Mouse (Mus musculus): ENCODE measurements around the gene H2-Ke6. TPM values are rescaled to one million over a fixed set of nuclear protein-coding genes. Genes with fewer than 3 reads are reported as not detected.

H2-Ke6 gene
- 72.0 and 82.6 TPM in 2 replicates for polyA plus RNA-seq (2015; fragmentation: Nextera tagmentation; extraction: Ambion mirVana)

DNA sequence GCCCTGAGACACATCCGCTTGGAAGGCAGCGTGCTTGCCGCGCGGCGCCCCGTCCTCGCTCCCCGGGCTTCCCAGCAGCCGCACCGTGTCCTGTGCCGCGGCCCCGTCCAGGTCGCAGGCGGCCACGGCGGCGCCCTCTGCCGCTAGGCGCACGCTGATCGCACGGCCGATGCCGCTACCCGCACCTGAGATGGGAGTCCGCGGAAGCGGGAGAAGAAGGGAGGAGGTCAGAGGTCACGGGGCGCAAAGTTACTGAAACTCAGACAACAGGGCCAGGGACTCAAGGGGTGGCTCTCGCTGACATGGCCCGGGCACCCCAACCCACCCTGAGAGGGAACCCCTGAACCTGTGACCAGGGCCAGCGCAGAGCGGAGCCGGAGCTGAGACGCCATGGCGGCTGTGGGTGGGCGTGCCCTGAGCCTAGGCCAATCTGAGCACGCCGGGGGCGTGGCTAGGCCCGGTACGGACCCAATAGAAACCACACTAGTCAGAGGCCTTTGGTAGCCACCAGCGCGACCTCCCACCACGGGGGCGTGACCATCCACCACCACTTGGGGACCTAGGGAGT, at the start of gene H2-Ke6:
TSS of gene H2-Ke6 (minus strand) at position 405 of the 568 bp plus-strand sequence.

DNA sequence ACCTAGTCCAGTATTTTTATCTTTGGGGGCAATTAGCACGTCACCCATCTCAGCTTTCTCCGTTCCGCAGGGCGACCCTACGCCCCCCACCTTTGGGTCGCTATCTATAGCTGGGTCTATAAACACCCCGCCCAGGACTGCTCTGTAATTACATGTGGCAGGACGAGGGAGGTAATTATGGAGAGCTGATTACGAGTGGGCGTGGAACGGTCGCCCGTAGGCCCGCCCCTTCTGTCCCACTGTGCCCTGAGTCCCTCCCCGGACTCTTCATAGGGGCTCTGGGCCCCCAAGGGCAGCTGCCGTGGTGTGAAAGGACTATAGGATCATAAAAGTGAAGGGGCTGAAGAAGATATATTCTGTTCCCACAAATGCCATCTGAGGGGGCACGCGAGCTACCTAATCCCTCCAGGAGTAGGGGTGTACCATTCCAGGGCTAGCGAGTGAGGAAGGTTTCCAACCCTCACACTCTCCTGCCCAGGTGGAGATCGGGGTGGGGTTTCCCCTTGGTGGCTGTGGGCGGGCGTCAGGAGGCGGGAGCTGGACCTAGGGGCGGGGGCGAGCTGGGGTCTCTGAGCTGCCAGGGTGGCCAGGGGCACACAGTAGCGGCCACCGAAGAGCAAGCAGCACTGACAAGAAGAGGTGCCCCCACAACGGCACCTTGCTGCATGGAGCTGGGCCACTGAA, 11.2 kb upstream of the H2-Ke6 start, which contains the start of gene Col11a2:
TSS of gene Col11a2 (plus strand) at position 560 of the 684 bp plus-strand sequence.

DNA sequence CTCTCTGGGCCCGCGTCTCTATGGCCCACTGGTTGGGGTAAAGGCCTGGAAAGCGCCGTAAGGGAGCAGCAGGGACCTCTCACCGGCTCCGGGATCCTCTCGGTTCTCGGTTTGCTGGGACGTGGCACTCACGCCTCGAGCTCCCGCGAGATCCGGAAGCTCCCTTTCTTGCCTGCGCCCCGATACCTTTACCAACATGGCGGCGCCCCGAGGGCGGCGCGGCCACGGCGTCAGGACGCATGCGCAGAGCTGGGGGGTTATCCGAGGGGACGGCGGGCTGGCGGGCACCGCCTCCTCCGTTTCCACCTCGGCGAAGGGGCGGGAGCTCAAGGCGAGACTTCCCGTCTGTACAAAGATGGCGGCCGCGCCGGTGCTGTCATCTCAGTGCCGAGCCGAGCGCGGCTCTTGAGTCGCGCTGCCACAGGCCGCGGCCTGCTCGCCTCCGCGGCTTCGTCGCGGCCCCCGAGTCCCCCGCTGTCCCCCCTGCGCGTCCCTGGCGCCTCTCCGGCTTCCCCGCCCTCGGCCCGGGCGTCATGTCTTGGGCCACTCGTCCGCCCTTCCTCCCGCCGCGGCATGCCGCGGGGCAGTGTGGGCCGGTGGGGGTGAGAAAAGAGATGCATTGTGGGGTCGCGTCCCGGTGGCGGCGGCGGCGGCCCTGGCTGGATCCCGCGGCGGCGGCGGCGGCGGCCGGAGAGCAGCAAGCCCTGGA, 3.8 kb upstream of the H2-Ke6 start, which contains the start of the genes Slc39a7 and Rxrb:
TSS of gene Slc39a7 (minus strand) at position 218 of the 709 bp plus-strand sequence.
TSS of gene Rxrb (plus strand) at position 348 of the 709 bp plus-strand sequence.

DNA sequence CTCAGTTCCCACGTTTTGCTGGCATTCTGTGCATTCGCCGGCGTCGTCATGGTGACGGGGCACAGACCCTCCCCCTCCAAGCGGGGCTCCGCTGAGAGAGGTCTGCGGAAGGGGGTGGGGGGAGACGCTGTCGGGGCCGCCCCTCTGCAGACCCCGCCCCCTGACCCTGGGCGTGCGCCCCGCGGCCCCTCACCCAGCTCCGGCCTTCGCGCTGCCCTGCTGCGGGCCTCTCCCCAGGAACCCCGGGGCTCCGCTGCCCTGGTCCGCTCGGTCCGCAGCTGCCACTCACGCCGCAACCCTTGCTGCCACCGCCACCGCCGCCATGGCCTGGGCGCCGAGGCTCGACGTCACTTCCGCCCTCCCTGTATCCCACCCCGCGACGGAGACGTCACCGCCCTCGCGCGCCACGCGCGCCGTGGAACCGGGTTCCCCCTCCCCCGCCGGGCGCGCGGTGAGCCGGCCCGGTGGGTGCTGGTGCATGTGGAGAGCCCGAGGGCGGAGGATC, 3.5 kb downstream of the H2-Ke6 start, which contains the start of gene Ring1:
TSS of gene Ring1 (minus strand) at position 364 of the 505 bp plus-strand sequence.

DNA sequence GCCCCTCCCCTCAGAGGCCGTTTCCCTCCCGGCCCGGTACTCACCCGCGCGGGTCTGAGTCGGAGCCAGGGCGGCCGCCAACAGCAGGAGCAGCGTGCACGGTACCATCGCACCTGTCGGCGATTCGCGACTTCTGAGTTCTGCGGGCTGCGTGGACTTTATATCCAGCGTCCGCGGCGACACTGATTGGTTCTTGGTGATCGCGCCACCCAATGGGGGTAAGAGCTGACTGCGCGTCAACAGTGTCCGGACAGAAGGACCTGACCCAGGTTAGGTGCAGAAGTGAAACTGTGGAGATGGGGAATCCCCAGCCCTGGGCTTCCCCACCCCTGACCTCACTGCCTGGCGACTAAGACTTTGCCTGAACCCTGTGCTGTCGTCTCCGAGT, 27.7 kb downstream of the H2-Ke6 start, which contains the start of gene H2-K1:
TSS of gene H2-K1 (minus strand) at position 198 of the 388 bp plus-strand sequence.

MicroRNAs within 50 kb of the gene (microRNA counts, 519-probe panel; counts per million panel counts)
- microRNA mmu-miR-219: 4,862 counts per million, percentile 56 among the panel's probes with 10 or more counts

Small RNAs within 50 kb of the gene (microRNA-seq; reads per million reads assigned to microRNA genes)
- not detected for gene Mir219a-1
- gene Mir219c: not detected

Other genes starting within 250 kb of the H2-Ke6 start
- 41.0 and 44.6 TPM in 2 replicates for gene Angptl4, start 246.2 kb downstream of the H2-Ke6 start, polyA plus RNA-seq (2015; fragmentation: Nextera tagmentation; extraction: Ambion mirVana)
- gene Kank3, start 217.5 kb downstream of the H2-Ke6 start, polyA plus RNA-seq (2015; fragmentation: Nextera tagmentation; extraction: Ambion mirVana): 38.1 and 42.0 TPM in 2 replicates
- gene Rps28, start 203.5 kb downstream of the H2-Ke6 start, polyA plus RNA-seq (2015; fragmentation: Nextera tagmentation; extraction: Ambion mirVana): 552 and 646 TPM in 2 replicates
- 595 and 638 TPM in 2 replicates for gene Ndufa7, start 203.5 kb downstream of the H2-Ke6 start, polyA plus RNA-seq (2015; fragmentation: Nextera tagmentation; extraction: Ambion mirVana)
- 51.5 and 57.3 TPM in 2 replicates for gene Cd320, start 185.0 kb downstream of the H2-Ke6 start, polyA plus RNA-seq (2015; fragmentation: Nextera tagmentation; extraction: Ambion mirVana)
- not detected in 2 replicates for gene Gm7029, start 154.2 kb downstream of the H2-Ke6 start, polyA plus RNA-seq (2015; fragmentation: Nextera tagmentation; extraction: Ambion mirVana)
- gene Kifc1, start 137.4 kb downstream of the H2-Ke6 start, polyA plus RNA-seq (2015; fragmentation: Nextera tagmentation; extraction: Ambion mirVana): 1.6 TPM in 2 replicates
- gene Platr17, start 122.9 kb downstream of the H2-Ke6 start, polyA plus RNA-seq (2015; fragmentation: Nextera tagmentation; extraction: Ambion mirVana): 1.4 and 1.5 TPM in 2 replicates
- gene Daxx, start 118.6 kb downstream of the H2-Ke6 start, polyA plus RNA-seq (2015; fragmentation: Nextera tagmentation; extraction: Ambion mirVana): 40.7 and 43.3 TPM in 2 replicates
- gene Tapbp, start 112.2 kb downstream of the H2-Ke6 start, polyA plus RNA-seq (2015; fragmentation: Nextera tagmentation; extraction: Ambion mirVana): 47.9 and 55.8 TPM in 2 replicates
- gene Zbtb22, start 112.2 kb downstream of the H2-Ke6 start, polyA plus RNA-seq (2015; fragmentation: Nextera tagmentation; extraction: Ambion mirVana): 18.3 and 18.5 TPM in 2 replicates
- 40.2 and 49.4 TPM in 2 replicates for gene Rgl2, start 98.5 kb downstream of the H2-Ke6 start, polyA plus RNA-seq (2015; fragmentation: Nextera tagmentation; extraction: Ambion mirVana)
- 181 TPM in 2 replicates for gene Pfdn6, start 87.7 kb downstream of the H2-Ke6 start, polyA plus RNA-seq (2015; fragmentation: Nextera tagmentation; extraction: Ambion mirVana)
- gene Wdr46, start 87.4 kb downstream of the H2-Ke6 start, polyA plus RNA-seq (2015; fragmentation: Nextera tagmentation; extraction: Ambion mirVana): 17.0 and 17.9 TPM in 2 replicates
- gene B3galt4, start 76.6 kb downstream of the H2-Ke6 start, polyA plus RNA-seq (2015; fragmentation: Nextera tagmentation; extraction: Ambion mirVana): 13.6 and 15.4 TPM in 2 replicates
- 60.0 and 63.3 TPM in 2 replicates for gene Vps52, start 72.2 kb downstream of the H2-Ke6 start, polyA plus RNA-seq (2015; fragmentation: Nextera tagmentation; extraction: Ambion mirVana)
- 872 and 906 TPM in 2 replicates for gene Rps18, start 72.1 kb downstream of the H2-Ke6 start, polyA plus RNA-seq (2015; fragmentation: Nextera tagmentation; extraction: Ambion mirVana)
- gene H2-K1, start 27.7 kb downstream of the H2-Ke6 start, polyA plus RNA-seq (2015; fragmentation: Nextera tagmentation; extraction: Ambion mirVana): 23.9 and 24.3 TPM in 2 replicates
- 21.7 and 24.2 TPM in 2 replicates for gene Ring1, start 3.4 kb downstream of the H2-Ke6 start, polyA plus RNA-seq (2015; fragmentation: Nextera tagmentation; extraction: Ambion mirVana)
- gene Slc39a7, start 3.6 kb upstream of the H2-Ke6 start, polyA plus RNA-seq (2015; fragmentation: Nextera tagmentation; extraction: Ambion mirVana): 143 and 149 TPM in 2 replicates
- 50.1 and 52.1 TPM in 2 replicates for gene Rxrb, start 3.8 kb upstream of the H2-Ke6 start, polyA plus RNA-seq (2015; fragmentation: Nextera tagmentation; extraction: Ambion mirVana)
- gene Col11a2, start 11.4 kb upstream of the H2-Ke6 start, polyA plus RNA-seq (2015; fragmentation: Nextera tagmentation; extraction: Ambion mirVana): 9.1 and 12.1 TPM in 2 replicates
- 0.25 and 0.64 TPM in 2 replicates for gene H2-Oa, start 64.3 kb upstream of the H2-Ke6 start, polyA plus RNA-seq (2015; fragmentation: Nextera tagmentation; extraction: Ambion mirVana)
- 26.1 and 27.0 TPM in 2 replicates for gene H2-DMa, start 91.5 kb upstream of the H2-Ke6 start, polyA plus RNA-seq (2015; fragmentation: Nextera tagmentation; extraction: Ambion mirVana)
- gene Brd2, start 94.6 kb upstream of the H2-Ke6 start, polyA plus RNA-seq (2015; fragmentation: Nextera tagmentation; extraction: Ambion mirVana): 107 and 118 TPM in 2 replicates
- 0.66 and 0.96 TPM in 2 replicates for gene H2-DMb2, start 115.2 kb upstream of the H2-Ke6 start, polyA plus RNA-seq (2015; fragmentation: Nextera tagmentation; extraction: Ambion mirVana)
- gene H2-DMb1, start 125.0 kb upstream of the H2-Ke6 start, polyA plus RNA-seq (2015; fragmentation: Nextera tagmentation; extraction: Ambion mirVana): 0.80 and 1.1 TPM in 2 replicates
- 8.0 and 8.7 TPM in 2 replicates for gene Tap1, start 159.5 kb upstream of the H2-Ke6 start, polyA plus RNA-seq (2015; fragmentation: Nextera tagmentation; extraction: Ambion mirVana)
- 3.5 and 3.7 TPM in 2 replicates for gene Psmb9, start 159.7 kb upstream of the H2-Ke6 start, polyA plus RNA-seq (2015; fragmentation: Nextera tagmentation; extraction: Ambion mirVana)
- gene Psmb8, start 169.7 kb upstream of the H2-Ke6 start, polyA plus RNA-seq (2015; fragmentation: Nextera tagmentation; extraction: Ambion mirVana): 7.4 and 9.0 TPM in 2 replicates
- gene Tap2, start 175.5 kb upstream of the H2-Ke6 start, polyA plus RNA-seq (2015; fragmentation: Nextera tagmentation; extraction: Ambion mirVana): 3.5 and 4.9 TPM in 2 replicates
- gene H2-Ob, start 210.8 kb upstream of the H2-Ke6 start, polyA plus RNA-seq (2015; fragmentation: Nextera tagmentation; extraction: Ambion mirVana): 0.14 and 0.19 TPM in 2 replicates
- gene H2-Ab1, start 229.6 kb upstream of the H2-Ke6 start, polyA plus RNA-seq (2015; fragmentation: Nextera tagmentation; extraction: Ambion mirVana): 2.7 and 3.5 TPM in 2 replicates

All from neural tube, postnatal 0 days (tissue).